Mouse (Mus musculus) gastrocnemius, postnatal 36 days (tissue): ENCODE data around the gene Ptbp2. TPM values are rescaled to one million over a fixed set of nuclear protein-coding genes. Genes with fewer than 3 reads are reported as not detected.

Source experiments
- DNase-seq, 2 experiments: peaks; one replicate each; pipeline ENCODE4 v3.0.0; 2022
- intact Hi-C: fragments of 180-260 bp; cut with DNase I; formaldehyde crosslinking; loops from one replicate; pipeline ENCODE4 v1.15.1; 2025
- microRNA-seq, 2 experiments: library from miRNA; unstranded; fragments of <30 nt; microRNA quantifications; one replicate each; pipeline ENCODE4 v1.2.0; 2021
- total RNA-seq, 2 experiments: library from RNA; stranded (reverse); gene quantifications; 2 replicates each; pipeline ENCODE4 v1.2.3; 2021

The Ptbp2 gene
- total RNA-seq, 2 experiments from 2014 or later, result 13.6 to 21.1 TPM

DNA sequence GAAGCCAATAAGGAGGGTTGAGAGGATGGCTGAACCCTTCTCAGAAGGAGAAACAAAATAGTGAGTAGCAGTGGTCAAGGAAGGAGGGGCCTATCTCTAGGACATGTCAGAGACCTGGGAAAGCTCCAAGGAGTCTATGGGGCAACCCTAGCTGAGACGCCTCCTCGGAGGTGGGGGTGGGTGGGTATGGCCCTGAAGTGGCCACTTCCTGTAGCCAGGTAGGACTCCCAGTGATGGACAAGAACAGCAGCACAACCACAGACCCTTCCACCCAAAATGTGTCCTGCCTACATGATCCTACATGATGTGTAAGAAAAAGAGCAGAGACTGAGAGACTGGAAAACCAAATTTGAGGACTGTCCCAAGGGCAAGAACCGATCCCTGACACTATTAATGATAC lies 72.8 kb downstream of the Ptbp2 start:
- intact Hi-C loops, result no loop called here
- no peak for DNase-seq

DNA sequence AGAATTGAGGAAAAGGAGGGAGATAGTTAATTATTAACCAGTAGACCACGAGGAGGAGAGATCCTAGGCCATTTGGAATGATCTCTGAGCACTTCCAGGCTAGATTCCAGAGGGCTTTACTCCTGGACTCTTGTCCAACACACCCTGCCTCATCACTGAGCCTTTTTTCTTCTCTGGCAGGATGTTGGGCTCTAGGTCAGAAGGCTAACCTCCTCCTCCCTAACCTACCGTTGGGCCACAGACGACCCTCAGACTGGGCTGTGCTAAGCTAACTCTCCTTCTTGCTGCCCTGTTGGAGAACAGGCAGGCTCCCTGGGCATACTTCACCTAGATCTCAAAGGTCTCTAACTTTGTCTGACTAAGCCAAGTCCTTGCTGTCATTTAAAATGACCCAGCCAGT lies 82.8 kb downstream of the Ptbp2 start:
- intact Hi-C loops, result no loop called here

DNA sequence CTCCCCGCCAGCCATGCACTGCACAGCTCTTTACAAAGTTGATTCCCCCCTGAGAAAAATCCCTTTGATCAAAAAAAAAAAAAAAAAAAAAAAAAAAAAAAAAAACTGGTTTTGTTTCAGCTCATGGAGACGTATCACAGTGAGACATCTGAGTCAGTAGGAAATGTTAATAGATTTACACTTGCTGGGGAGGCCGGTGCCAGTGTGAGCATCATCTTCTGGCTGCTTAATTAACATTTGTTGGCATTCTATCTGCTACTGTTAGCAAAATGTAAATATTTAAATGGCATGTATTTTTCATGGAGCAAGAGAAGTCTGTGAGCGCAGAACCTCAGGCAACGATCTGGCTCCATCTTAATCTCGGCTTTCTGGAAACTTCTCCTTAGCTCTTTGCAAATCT lies 99.5 kb downstream of the Ptbp2 start:
- intact Hi-C loops, result no loop called here
- DNase-seq, result no peak

More for the DNA sequence above, 82.8 kb downstream of the Ptbp2 start:
- no peak for DNase-seq

Small RNA genes lying within 50 kb of the gene (microRNA-seq; reads per million reads assigned to microRNA genes)
- 0 reads per million in 2 experiments for gene Gm24744
